Mouse (Mus musculus) kidney, adult 2 months (tissue): Measurements from ENCODE around the gene Clcnkb.

ENCODE experiments used
- CTCF ChIP-seq: fragments of 200-500 bp; conservative IDR thresholded peaks from 2 replicates; pipeline ENCODE4 v1.5.1; 2011; ENCODE audit warnings: low read depth, mild to moderate bottlenecking, control low read depth, low read length, moderate library complexity, mixed read lengths; ENCODE audit not compliant: insufficient read depth, insufficient read length
- POLR2A ChIP-seq: fragments of 200-500 bp; IDR thresholded peaks from one replicate; pipeline ENCODE4 v1.6.1; 2011; ENCODE audit warnings: low read depth, low read length, control low read depth

GRCm38 (mm10) chr4:141443641-141444429, 28.0 kb upstream of the Clcnkb start:
- no peak for TF ChIP-seq CTCF
- TF ChIP-seq POLR2A: no peak
